Mouse (Mus musculus) embryonic fibroblast, embryonic 13.5 days (primary cell): ENCODE results near the gene Nom1. TPM values are rescaled to one million over a fixed set of nuclear protein-coding genes. Genes with fewer than 3 reads are reported as not detected.

ENCODE experiments used
- H3K27ac ChIP-seq: 2 replicates; pipeline ENCODE4 v1.5.1; 2012; ENCODE audit warnings: low read length, control low read depth, inconsistent platforms; ENCODE audit not compliant: insufficient read depth
- H3K4me1 ChIP-seq: 2 replicates; pipeline ENCODE4 v1.6.1; 2011; ENCODE audit warnings: low read length; ENCODE audit not compliant: control insufficient read depth, insufficient read depth
- H3K4me3 ChIP-seq: 2 replicates; pipeline ENCODE4 v1.5.1; 2011; ENCODE audit warnings: mild to moderate bottlenecking, control low read depth, low read length; ENCODE audit not compliant: insufficient read depth
- CTCF ChIP-seq: IDR thresholded peaks from 2 replicates; pipeline ENCODE4 v1.5.1; 2011; ENCODE audit warnings: mild to moderate bottlenecking, control low read depth, low read length, moderate library complexity, borderline replicate concordance; ENCODE audit not compliant: insufficient read depth
- POLR2A ChIP-seq: IDR thresholded peaks from 2 replicates; pipeline ENCODE4 v1.6.1; 2011; ENCODE audit warnings: low read depth, mild to moderate bottlenecking, control low read depth, low read length, moderate library complexity
- polyA plus RNA-seq: library from polyadenylated mRNA; stranded (reverse); fragments of >200 nt; gene quantifications from 2 replicates; pipeline ENCODE4 v1.2.4, GENCODE M21; 2011; ENCODE audit warnings: low read depth; ENCODE audit not compliant: missing spikeins, insufficient read length

Nom1 gene
- polyA plus RNA-seq, 1 experiment = 12.2 TPM

GRCm38 (mm10) chr5:29478208-29479197, 44.0 kb downstream of the Nom1 start, which contains the start of gene Mnx1:
Gene Mnx1 (minus strand): TSS chr5:29478470.
- Histone ChIP-seq H3K4me3 (no peak within 1 kb of the TSS; the same call in 1 of the 2 replicates), H3K27ac (no peak within 1 kb of the TSS), H3K4me1 (no peaks in the 10 kb centered on the region)
- TF ChIP-seq CTCF = no peak

DNA sequence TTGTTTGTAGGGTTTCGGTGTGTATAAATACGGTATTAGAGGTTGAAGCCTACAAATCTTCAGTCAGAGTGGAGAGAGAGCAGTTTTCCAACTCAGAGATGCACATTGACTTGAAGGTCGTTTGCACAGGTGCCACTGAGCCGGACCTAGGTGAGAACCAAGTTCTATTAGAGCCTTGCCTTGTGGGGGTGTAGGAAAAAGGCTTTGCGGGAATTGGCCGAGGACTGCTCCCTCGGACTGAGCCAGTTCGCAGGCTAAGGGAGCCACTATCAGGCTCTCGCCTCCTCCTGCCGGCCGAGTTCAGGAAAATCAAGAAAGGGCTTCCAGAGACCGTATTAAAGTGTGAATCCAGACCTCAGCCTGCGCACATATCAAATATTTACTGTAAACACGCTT, 44.7 kb downstream of the Nom1 start:
- H3K4me1 ChIP-seq = no peaks in the 10 kb centered on the region
- no peak for TF ChIP-seq POLR2A
- no peak for TF ChIP-seq CTCF
- H3K4me3 ChIP-seq = no peak overlapping the region
- H3K27ac ChIP-seq = no peak overlapping the region

GRCm38 (mm10) chr5:29483801-29484200, 49.3 kb downstream of the Nom1 start:
- no peaks in the 10 kb centered on the region for H3K4me1 ChIP-seq
- H3K4me3 ChIP-seq = no peak overlapping the region
- no peak overlapping the region for H3K27ac ChIP-seq
- TF ChIP-seq CTCF (no peak), POLR2A (no peak)

- Histone ChIP-seq H3K27ac (no peak overlapping the region), H3K4me3 (no peak overlapping the region), H3K4me1 (no peaks in the 10 kb centered on the region)
- no peak for TF ChIP-seq CTCF
- TF ChIP-seq POLR2A = no peak
These were observed 50.8 kb downstream of the Nom1 start for GRCm38 (mm10) chr5:29484965-29485940.

DNA sequence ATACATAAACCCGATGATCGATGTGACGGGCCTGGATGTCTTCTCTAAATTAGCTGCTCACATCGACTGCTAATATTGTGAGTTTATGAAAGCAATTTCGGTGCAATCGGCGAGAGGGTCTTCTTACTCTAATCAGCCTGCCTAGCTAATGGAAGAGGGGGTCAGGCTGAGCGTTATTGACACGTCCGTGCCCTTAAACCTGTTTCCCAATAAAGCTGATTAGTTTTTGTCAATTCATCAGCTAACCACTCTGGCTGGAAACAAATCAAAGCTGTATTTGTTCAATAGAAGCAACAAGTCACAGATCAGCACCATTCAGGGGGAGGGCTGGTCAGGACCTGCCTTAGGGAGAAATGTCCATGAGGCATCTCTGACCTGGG, 51.5 kb downstream of the Nom1 start:
- Histone ChIP-seq H3K27ac (no peak overlapping the region), H3K4me1 (no peaks in the 10 kb centered on the region), H3K4me3 (no peak overlapping the region)
- TF ChIP-seq POLR2A = no peak
- TF ChIP-seq CTCF = no peak

- H3K4me1 ChIP-seq = no peaks in the 10 kb centered on the region
- TF ChIP-seq POLR2A (no peak), CTCF (no peak)
- no peak overlapping the region for H3K27ac ChIP-seq
- no peak overlapping the region for H3K4me3 ChIP-seq
These were observed 52.9 kb downstream of the Nom1 start for GRCm38 (mm10) chr5:29487321-29487720.

GRCm38 (mm10) chr5:29507013-29507412, 72.5 kb downstream of the Nom1 start:
- H3K4me1 ChIP-seq = no peaks in the 10 kb centered on the region; the same call in 1 of the 2 replicates
- H3K4me3 ChIP-seq = no peak overlapping the region
- TF ChIP-seq CTCF (no peak), POLR2A (no peak)
- no peak overlapping the region for H3K27ac ChIP-seq

Other genes starting within 250 kb of the Nom1 start
- 0.94 and 2.6 TPM in 2 replicates for gene Rnf32, start 238.7 kb upstream of the Nom1 start, polyA plus RNA-seq
- gene Lmbr1, start 56.3 kb upstream of the Nom1 start, polyA plus RNA-seq = 14.7 and 18.1 TPM in 2 replicates
- not detected in 2 replicates for gene Mnx1, start 43.8 kb downstream of the Nom1 start, polyA plus RNA-seq
- 48.5 and 49.4 TPM in 2 replicates for gene Ube3c, start 134.6 kb downstream of the Nom1 start, polyA plus RNA-seq